Mouse (Mus musculus): Measurements from ENCODE around the gene Fkbp2. TPM values are rescaled to one million over a fixed set of nuclear protein-coding genes. Genes with fewer than 3 reads are reported as not detected.
A peak's percentile ranks its signal among the peaks of the same experiment; 100 is the strongest.

Fkbp2 gene
- total RNA-seq, 1 experiment = 51.0 TPM

DNA sequence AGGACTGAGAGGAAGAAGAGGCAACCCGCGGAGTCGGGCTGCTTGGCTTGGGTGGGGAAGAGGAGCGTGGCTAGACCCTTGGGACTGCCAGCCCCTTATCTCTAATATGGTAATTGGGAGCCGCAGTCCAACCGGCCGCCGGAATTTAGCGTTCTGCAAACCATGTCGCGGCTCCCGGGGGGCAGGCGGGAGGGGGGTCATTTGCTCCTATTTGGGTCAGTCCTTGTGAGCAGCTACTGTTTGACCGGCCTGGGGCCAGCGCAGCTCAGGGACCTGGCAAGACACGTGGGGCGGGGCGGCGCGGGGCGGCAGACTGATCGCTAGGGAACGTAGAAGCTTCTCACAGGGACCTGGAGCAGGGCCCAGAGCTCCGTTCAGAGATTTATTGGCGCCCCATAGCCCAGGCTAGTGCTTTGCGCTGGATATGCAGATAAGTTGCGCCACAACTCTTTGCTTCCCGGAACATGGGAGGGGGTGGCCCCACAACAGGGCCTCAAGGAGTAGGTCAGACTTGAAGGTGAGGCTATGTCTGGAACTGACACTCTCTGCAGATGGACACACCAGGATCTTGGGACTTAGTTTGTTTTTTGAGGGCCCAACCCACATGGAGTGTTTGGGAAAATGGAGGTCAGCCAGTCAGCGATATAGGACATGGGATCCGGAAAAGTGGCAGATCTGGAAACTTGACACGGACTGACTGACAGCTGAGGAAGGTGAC lies 28.1 kb downstream of the Fkbp2 start:
- Histone ChIP-seq H3K4me3 (ENCODE audit: insufficient read depth in 1 of 2, low read depth in 1 of 2, low read length in 2 of 2, poor library complexity in 1 of 2, severe bottlenecking in 1 of 2) (peak overlapping the region; percentile 80), H3K9me3 (ENCODE audit: control insufficient read depth, insufficient read depth, low read depth, low read length) (no peaks in the 10 kb centered on the region), H3K4me1 (ENCODE audit: control insufficient read depth in 2 of 2, insufficient read depth in 2 of 2, low read length in 2 of 2, poor library complexity in 1 of 2) (peaks cover 0 to 24% of the 10 kb centered on the region in 2 experiments; a peak in 3 of 4 replicates), H3K9ac (ENCODE audit: insufficient read depth, low read depth, low read length, poor library complexity, severe bottlenecking) (peak overlapping the region; percentile 82), H3K27ac (ENCODE audit: insufficient read depth, low read depth, low read length, poor library complexity, severe bottlenecking) (peak overlapping the region; percentile 91), H3K36me3 (ENCODE audit: control insufficient read depth, insufficient read depth, low read length, poor library complexity, severe bottlenecking) (peaks cover 29% of the 10 kb centered on the region)
- DNase-seq (ENCODE audit: low read depth, low spot score) = no peak
- TF ChIP-seq ZNF384 (IDR thresholded peaks at IDR 0.05; ENCODE audit: low read depth, low read length) (no peak), CHD2 (IDR thresholded peaks at IDR 0.05; ENCODE audit: low read depth, low read length) (no peak), MAFK (IDR thresholded peaks at IDR 0.05; ENCODE audit: insufficient read depth, low read depth, low read length) (no peak), HCFC1 (IDR thresholded peaks at IDR 0.05; ENCODE audit: borderline replicate concordance, insufficient read depth, low read length) (no peak), ZC3H11A (IDR thresholded peaks at IDR 0.05; ENCODE audit: borderline replicate concordance, low read depth, low read length) (no peak)
- in situ Hi-C loops (cut with MboI; ENCODE audit: low sequenced_read_pairs in 2 of 2, unreplicated experiment in 2 of 2) = no loop called here

- in situ Hi-C loops (cut with MboI; ENCODE audit: low sequenced_read_pairs in 2 of 2, unreplicated experiment in 2 of 2) = no loop called here
- Histone ChIP-seq H3K4me3 (ENCODE audit: insufficient read depth in 1 of 2, low read depth in 1 of 2, low read length in 2 of 2, poor library complexity in 1 of 2, severe bottlenecking in 1 of 2) (peak overlapping the region; percentile 80), H3K36me3 (ENCODE audit: control insufficient read depth, insufficient read depth, low read length, poor library complexity, severe bottlenecking) (peaks cover 22% of the 10 kb centered on the region), H3K4me1 (ENCODE audit: control insufficient read depth in 2 of 2, insufficient read depth in 2 of 2, low read length in 2 of 2, poor library complexity in 1 of 2) (peaks cover 0 to 25% of the 10 kb centered on the region in 2 experiments; a peak in 3 of 4 replicates), H3K9ac (ENCODE audit: insufficient read depth, low read depth, low read length, poor library complexity, severe bottlenecking) (peak overlapping the region; percentile 82), H3K9me3 (ENCODE audit: control insufficient read depth, insufficient read depth, low read depth, low read length) (no peaks in the 10 kb centered on the region), H3K27ac (ENCODE audit: insufficient read depth, low read depth, low read length, poor library complexity, severe bottlenecking) (peak overlapping the region; percentile 91)
- DNase-seq (ENCODE audit: low read depth, low spot score) = peak; percentile 80
- TF ChIP-seq CHD2 (IDR thresholded peaks at IDR 0.05; ENCODE audit: low read depth, low read length) (no peak), ZC3H11A (IDR thresholded peaks at IDR 0.05; ENCODE audit: borderline replicate concordance, low read depth, low read length) (no peak), HCFC1 (IDR thresholded peaks at IDR 0.05; ENCODE audit: borderline replicate concordance, insufficient read depth, low read length) (peak; percentile 87), ZNF384 (IDR thresholded peaks at IDR 0.05; ENCODE audit: low read depth, low read length) (peak; percentile 96), MAFK (IDR thresholded peaks at IDR 0.05; ENCODE audit: insufficient read depth, low read depth, low read length) (no peak)
These were observed 28.8 kb downstream of the Fkbp2 start for GRCm38 (mm10) chr19:6951381-6951968.

- H3K36me3 ChIP-seq (ENCODE audit: control insufficient read depth, insufficient read depth, low read length, poor library complexity, severe bottlenecking) = peaks cover 18% of the 10 kb centered on the region
- in situ Hi-C loops (cut with MboI; ENCODE audit: low sequenced_read_pairs in 2 of 2, unreplicated experiment in 2 of 2) = no loop called here
- TF ChIP-seq ZNF384 (IDR thresholded peaks at IDR 0.05; ENCODE audit: low read depth, low read length) (no peak), HCFC1 (IDR thresholded peaks at IDR 0.05; ENCODE audit: borderline replicate concordance, insufficient read depth, low read length) (peak; percentile 85), CHD2 (IDR thresholded peaks at IDR 0.05; ENCODE audit: low read depth, low read length) (no peak), MAFK (IDR thresholded peaks at IDR 0.05; ENCODE audit: insufficient read depth, low read depth, low read length) (no peak), ZC3H11A (IDR thresholded peaks at IDR 0.05; ENCODE audit: borderline replicate concordance, low read depth, low read length) (no peak)
- H3K4me3 ChIP-seq (ENCODE audit: insufficient read depth in 1 of 2, low read depth in 1 of 2, low read length in 2 of 2, poor library complexity in 1 of 2, severe bottlenecking in 1 of 2) = peak overlapping the region; percentile 80
- peak overlapping the region; percentile 81 for H3K9ac ChIP-seq (ENCODE audit: insufficient read depth, low read depth, low read length, poor library complexity, severe bottlenecking)
- H3K9me3 ChIP-seq (ENCODE audit: control insufficient read depth, insufficient read depth, low read depth, low read length) = no peaks in the 10 kb centered on the region
- H3K27ac ChIP-seq (ENCODE audit: insufficient read depth, low read depth, low read length, poor library complexity, severe bottlenecking) = peak overlapping the region; percentile 79; the same call in 1 of the 2 replicates
- DNase-seq (ENCODE audit: low read depth, low spot score) = no peak
- H3K4me1 ChIP-seq (ENCODE audit: control insufficient read depth in 2 of 2, insufficient read depth in 2 of 2, low read length in 2 of 2, poor library complexity in 1 of 2) = peaks cover 0 to 22% of the 10 kb centered on the region in 2 experiments; a peak in 3 of 4 replicates
These were observed 29.6 kb downstream of the Fkbp2 start for GRCm38 (mm10) chr19:6950613-6951153.

DNA sequence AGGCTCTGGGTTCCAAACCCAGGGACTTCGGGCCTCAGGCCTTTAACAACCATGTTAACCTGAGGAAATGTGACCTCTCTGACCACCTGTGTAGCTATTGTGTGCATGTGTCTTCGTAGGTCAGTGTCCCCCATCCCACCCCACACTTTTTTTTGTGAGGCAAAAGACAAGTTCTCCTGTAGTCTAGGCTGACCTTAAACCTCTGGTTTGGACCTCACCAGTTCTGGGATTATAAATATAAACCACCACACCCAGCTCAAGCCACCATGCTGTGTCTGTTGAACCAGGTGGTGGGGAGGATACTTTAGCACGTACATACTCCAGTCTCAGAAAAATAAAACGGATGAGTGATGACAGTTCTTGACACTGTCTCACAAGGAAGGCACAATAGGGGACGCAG lies 30.4 kb downstream of the Fkbp2 start:
- TF ChIP-seq MAFK (IDR thresholded peaks at IDR 0.05; ENCODE audit: insufficient read depth, low read depth, low read length) (no peak), ZNF384 (IDR thresholded peaks at IDR 0.05; ENCODE audit: low read depth, low read length) (no peak), HCFC1 (IDR thresholded peaks at IDR 0.05; ENCODE audit: borderline replicate concordance, insufficient read depth, low read length) (no peak), ZC3H11A (IDR thresholded peaks at IDR 0.05; ENCODE audit: borderline replicate concordance, low read depth, low read length) (no peak), CHD2 (IDR thresholded peaks at IDR 0.05; ENCODE audit: low read depth, low read length) (no peak)
- H3K4me3 ChIP-seq (ENCODE audit: insufficient read depth in 1 of 2, low read depth in 1 of 2, low read length in 2 of 2, poor library complexity in 1 of 2, severe bottlenecking in 1 of 2) = peak overlapping the region; percentile 80
- no peak for DNase-seq (ENCODE audit: low read depth, low spot score)
- H3K36me3 ChIP-seq (ENCODE audit: control insufficient read depth, insufficient read depth, low read length, poor library complexity, severe bottlenecking) = peaks cover 10% of the 10 kb centered on the region
- H3K4me1 ChIP-seq (ENCODE audit: control insufficient read depth in 2 of 2, insufficient read depth in 2 of 2, low read length in 2 of 2, poor library complexity in 1 of 2) = peaks cover 0 to 21% of the 10 kb centered on the region in 2 experiments; a peak in 3 of 4 replicates
- H3K9me3 ChIP-seq (ENCODE audit: control insufficient read depth, insufficient read depth, low read depth, low read length) = no peaks in the 10 kb centered on the region
- H3K27ac ChIP-seq (ENCODE audit: insufficient read depth, low read depth, low read length, poor library complexity, severe bottlenecking) = no peak overlapping the region
- H3K9ac ChIP-seq (ENCODE audit: insufficient read depth, low read depth, low read length, poor library complexity, severe bottlenecking) = peak overlapping the region; percentile 81; the same call in 1 of the 2 replicates
- in situ Hi-C loops (cut with MboI; ENCODE audit: low sequenced_read_pairs in 2 of 2, unreplicated experiment in 2 of 2) = no loop called here

Measured in ES-E14 (cell line).